Mouse (Mus musculus) limb, embryonic 11.5 days (tissue): ENCODE measurements at regions not wholly inside any gene's neighbourhood (a gene's known extent, or its start where the extent isn't known, plus 50 kb on each side); places are given as distances from the start of the nearest gene placed in this dataset.
A peak's percentile ranks its signal among the peaks of the same experiment; 100 is the strongest.

ENCODE experiments used
- ATAC-seq: fragments of 200-750 bp; cut with Nextera tagmentation; 2 replicates; pipeline ENCODE4 v1.8.0; 2017; ENCODE audit warnings: low read depth; ENCODE audit not compliant: insufficient number of reproducible peaks, low FRiP score, low TSS enrichment
- DNase-seq: peaks from one replicate; pipeline ENCODE4 v3.0.0-alpha.2; 2015; ENCODE audit warnings: low spot score
- H3K27ac ChIP-seq: fragments of 300-500 bp; sonication (generic); replicated peaks from 2 replicates; pipeline ENCODE4 v1.5.1; 2014; ENCODE audit warnings: low read depth, mild to moderate bottlenecking, low read length
- H3K27me3 ChIP-seq: fragments of 300-500 bp; sonication (generic); 2 replicates; pipeline ENCODE4 v1.6.1; 2014; ENCODE audit warnings: mild to moderate bottlenecking, low read length, mixed read lengths; ENCODE audit not compliant: control insufficient read depth, insufficient read depth
- H3K36me3 ChIP-seq: fragments of 300-500 bp; sonication (generic); 2 replicates; pipeline ENCODE4 v1.6.1; 2014; ENCODE audit warnings: mild to moderate bottlenecking, low read length, moderate library complexity, mixed read lengths; ENCODE audit not compliant: control insufficient read depth, insufficient read depth
- H3K4me1 ChIP-seq: fragments of 300-500 bp; sonication (generic); 2 replicates; pipeline ENCODE4 v1.6.1; 2014; ENCODE audit warnings: low read length, mixed read lengths; ENCODE audit not compliant: control insufficient read depth, insufficient read depth
- H3K4me2 ChIP-seq: fragments of 300-500 bp; sonication (generic); 2 replicates; pipeline ENCODE4 v1.6.1; 2014; ENCODE audit warnings: low read depth, mild to moderate bottlenecking, moderate library complexity; ENCODE audit not compliant: severe bottlenecking
- H3K4me3 ChIP-seq: fragments of 300-500 bp; sonication (generic); 2 replicates; pipeline ENCODE4 v1.5.1; 2014; ENCODE audit warnings: low read depth, low read length
- H3K9ac ChIP-seq: fragments of 300-500 bp; sonication (generic); 2 replicates; pipeline ENCODE4 v1.6.1; 2014; ENCODE audit warnings: mild to moderate bottlenecking, low read length
- H3K9me3 ChIP-seq: fragments of 300-500 bp; sonication (generic); 2 replicates; pipeline ENCODE4 v1.6.1; 2016; ENCODE audit warnings: low read length; ENCODE audit not compliant: control insufficient read depth
- WGBS: fragments of 180-500 bp; shearing (Covaris S2); extraction: QIAGEN DNeasy Blood & Tissue Kit; methylation state at CpG from one replicate; pipeline ENCODE4 v1.1.7; 2014; 5-methylcytosine and 5-hydroxymethylcytosine counted together

DNA sequence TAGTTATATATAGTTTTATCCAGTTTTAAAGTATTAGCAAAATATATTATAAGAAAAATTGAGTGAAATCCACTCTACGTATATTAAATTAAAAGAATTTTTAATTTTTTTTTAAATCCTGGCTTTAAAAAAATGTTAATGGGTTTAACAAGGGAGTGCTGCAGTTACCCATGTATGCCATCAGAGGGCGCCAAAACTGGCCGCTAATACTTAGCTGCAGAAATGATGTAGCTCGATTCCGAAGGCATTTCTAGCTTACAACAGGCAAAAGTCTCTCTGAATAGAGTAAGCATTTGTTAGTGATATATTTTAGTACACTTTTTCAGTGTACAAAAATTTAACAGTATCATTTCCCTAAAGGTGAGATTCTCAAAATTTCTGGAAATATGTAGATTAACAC is 73.1 kb downstream of the Olfr444 start:
- H3K9me3 ChIP-seq, result no peaks in the 10 kb centered on the region
- H3K4me1 ChIP-seq, result no peaks in the 10 kb centered on the region
- 12% methylated on average over 5 of the region's 5 CpGs for WGBS
- DNase-seq, result peak; percentile 53
- H3K9ac ChIP-seq, result no peak overlapping the region
- H3K4me2 ChIP-seq, result no peak overlapping the region
- no peaks in the 10 kb centered on the region for H3K36me3 ChIP-seq
- H3K27ac ChIP-seq, result no peak overlapping the region
- H3K27me3 ChIP-seq, result no peaks in the 10 kb centered on the region
- no peak overlapping the region for H3K4me3 ChIP-seq
- no peak for ATAC-seq
